Mouse (Mus musculus) MEL (cell line): ENCODE measurements at regions not wholly inside any gene's neighbourhood (a gene's known extent, or its start where the extent isn't known, plus 50 kb on each side); places are given as distances from the start of the nearest gene placed in this dataset.

Source experiments
- EP300 ChIP-seq, 2 experiments: IDR thresholded peaks; 2 replicates each; pipeline ENCODE4 v1.6.1; 2011; ENCODE audit warnings: improper control_type of control experiment in 2 of 2, low read length in 2 of 2, low read depth in 1 of 2, mild to moderate bottlenecking in 1 of 2
- HCFC1 ChIP-seq: IDR thresholded peaks from 2 replicates; pipeline ENCODE4 v1.6.1; 2012; ENCODE audit warnings: low read depth, mild to moderate bottlenecking, inconsistent platforms, low read length, improper control_type of control experiment, moderate library complexity
- MAFK ChIP-seq: IDR thresholded peaks from 2 replicates; pipeline ENCODE4 v1.6.1; 2011; ENCODE audit warnings: low read depth, mild to moderate bottlenecking, low read length, improper control_type of control experiment, borderline replicate concordance
- MAZ ChIP-seq: IDR thresholded peaks from 2 replicates; pipeline ENCODE4 v1.6.1; 2012; ENCODE audit warnings: low read depth, mild to moderate bottlenecking, inconsistent platforms, low read length, improper control_type of control experiment
- POLR2A ChIP-seq, 2 experiments: IDR thresholded peaks; 2 replicates each; pipeline ENCODE4 v1.6.1; 2011 to 2012; ENCODE audit warnings: low read length in 2 of 2, mild to moderate bottlenecking in 2 of 2, control low read depth in 1 of 2, improper control_type of control experiment in 1 of 2, low read depth in 1 of 2, moderate library complexity in 1 of 2; ENCODE audit not compliant: control insufficient read depth in 1 of 2, insufficient read depth in 1 of 2, poor library complexity in 1 of 2
- POLR2AphosphoS2 ChIP-seq: IDR thresholded peaks from 2 replicates; pipeline ENCODE4 v1.6.1; 2011; ENCODE audit warnings: low read length, improper control_type of control experiment
- TBP ChIP-seq: IDR thresholded peaks from 2 replicates; pipeline ENCODE4 v1.8.0; 2011; ENCODE audit warnings: low read depth, low read length, improper control_type of control experiment
- ZC3H11A ChIP-seq: IDR thresholded peaks from 2 replicates; pipeline ENCODE4 v1.6.1; 2012; ENCODE audit warnings: low read depth, mild to moderate bottlenecking, inconsistent platforms, low read length, improper control_type of control experiment
- ZMIZ1 ChIP-seq: IDR thresholded peaks from 2 replicates; pipeline ENCODE4 v1.6.1; 2012; ENCODE audit warnings: low read depth, mild to moderate bottlenecking, inconsistent platforms, low read length, improper control_type of control experiment, moderate library complexity
- ZNF384 ChIP-seq: IDR thresholded peaks from 2 replicates; pipeline ENCODE4 v1.6.1; 2012; ENCODE audit warnings: low read depth, mild to moderate bottlenecking, inconsistent platforms, low read length, improper control_type of control experiment

GRCm38 (mm10) chr10:67679382-67679781, 130.6 kb upstream of the Ado start:
- TF ChIP-seq POLR2A (IDR thresholded peaks at IDR 0.05; ENCODE audit: control insufficient read depth in 1 of 2, insufficient read depth in 1 of 2, low read depth in 1 of 2, low read length in 2 of 2, poor library complexity in 1 of 2) (no peak), ZNF384 (no peak), ZC3H11A (no peak), MAFK (no peak), HCFC1 (no peak), EP300 (IDR thresholded peaks at IDR 0.05; ENCODE audit: low read depth in 1 of 2, low read length in 2 of 2) (no peak), POLR2AphosphoS2 (no peak), ZMIZ1 (no peak), MAZ (no peak), TBP (no peak)
